Mouse (Mus musculus) urinary bladder, postnatal 25 days (tissue): ENCODE measurements at regions not wholly inside any gene's neighbourhood (a gene's known extent, or its start where the extent isn't known, plus 50 kb on each side); places are given as distances from the start of the nearest gene placed in this dataset.

ENCODE experiments used
- DNase-seq: peaks from one replicate; pipeline ENCODE4 v3.0.0; 2022; ENCODE audit warnings: low spot score

- DNase-seq = no peak
Observed at GRCm38 (mm10) chr7:66490073-66490472, 62.8 kb upstream of the Aldh1a3 start.

GRCm38 (mm10) chr7:66487751-66488150, 60.4 kb upstream of the Aldh1a3 start:
- DNase-seq = no peak

GRCm38 (mm10) chr7:66480446-66480845, 53.1 kb upstream of the Aldh1a3 start:
- no peak for DNase-seq

- no peak for DNase-seq
Observed at GRCm38 (mm10) chr7:66479321-66479720, 52.0 kb upstream of the Aldh1a3 start.

GRCm38 (mm10) chr7:66478106-66478505, 50.8 kb upstream of the Aldh1a3 start:
- DNase-seq = no peak

- DNase-seq = no peak
Observed at GRCm38 (mm10) chr7:66477475-66477874, 50.2 kb upstream of the Aldh1a3 start.
